Mouse (Mus musculus) heart, adult 8-10 months (tissue): ENCODE measurements at regions not wholly inside any gene's neighbourhood (a gene's known extent, or its start where the extent isn't known, plus 50 kb on each side); places are given as distances from the start of the nearest gene placed in this dataset.

ENCODE experiments used
- DNase-seq: peaks from one replicate; pipeline ENCODE4 v3.0.0; 2022; ENCODE audit warnings: low spot score

GRCm38 (mm10) chr6:140179999-140180398 lies 138.7 kb upstream of the Plcz1 start:
- DNase-seq = no peak

GRCm38 (mm10) chr6:140178425-140179193 lies 137.4 kb upstream of the Plcz1 start:
- DNase-seq = no peak

- DNase-seq = no peak
Measured at GRCm38 (mm10) chr6:140172716-140173115, 131.5 kb upstream of the Plcz1 start.

GRCm38 (mm10) chr6:140169836-140170235 lies 128.6 kb upstream of the Plcz1 start:
- DNase-seq = no peak

- no peak for DNase-seq
Measured at GRCm38 (mm10) chr6:140167182-140167581, 125.9 kb upstream of the Plcz1 start.

- DNase-seq = no peak
Measured at GRCm38 (mm10) chr6:140162729-140163128, 121.5 kb upstream of the Plcz1 start.

GRCm38 (mm10) chr6:140161482-140161881 lies 120.2 kb upstream of the Plcz1 start:
- DNase-seq = no peak

- DNase-seq = no peak
Measured at GRCm38 (mm10) chr6:140160946-140161345, 119.7 kb upstream of the Plcz1 start.

- DNase-seq = no peak
Measured at GRCm38 (mm10) chr6:140158986-140159385, 117.7 kb upstream of the Plcz1 start.

- DNase-seq = no peak
Measured at GRCm38 (mm10) chr6:140157375-140157774, 116.1 kb upstream of the Plcz1 start.

- DNase-seq = no peak
Measured at GRCm38 (mm10) chr6:140152418-140153176, 111.3 kb upstream of the Plcz1 start.

GRCm38 (mm10) chr6:140148628-140149245 lies 107.5 kb upstream of the Plcz1 start:
- DNase-seq = no peak

GRCm38 (mm10) chr6:140148138-140148537 lies 106.9 kb upstream of the Plcz1 start:
- DNase-seq = no peak

- DNase-seq = peak; percentile 49
Measured at GRCm38 (mm10) chr6:140147711-140148110, 106.5 kb upstream of the Plcz1 start.

- DNase-seq = no peak
Measured at GRCm38 (mm10) chr6:140133734-140134133, 92.5 kb upstream of the Plcz1 start.

GRCm38 (mm10) chr6:140126645-140127044 lies 85.4 kb upstream of the Plcz1 start:
- DNase-seq = no peak

GRCm38 (mm10) chr6:140114024-140114423 lies 72.8 kb upstream of the Plcz1 start:
- DNase-seq = no peak

- no peak for DNase-seq
Measured at GRCm38 (mm10) chr6:140112054-140112453, 70.8 kb upstream of the Plcz1 start.

GRCm38 (mm10) chr6:140108083-140108482 lies 66.8 kb upstream of the Plcz1 start:
- DNase-seq = no peak

GRCm38 (mm10) chr6:140107628-140108027 lies 66.4 kb upstream of the Plcz1 start:
- no peak for DNase-seq

GRCm38 (mm10) chr6:140106141-140106540 lies 64.9 kb upstream of the Plcz1 start:
- no peak for DNase-seq

GRCm38 (mm10) chr6:140102043-140102442 lies 60.8 kb upstream of the Plcz1 start:
- DNase-seq = no peak

GRCm38 (mm10) chr6:140095416-140095815 lies 54.2 kb upstream of the Plcz1 start:
- DNase-seq = no peak
